Comparison of ENCODE assay signal across 9 mouse cellular contexts in the genomic region with DNA sequence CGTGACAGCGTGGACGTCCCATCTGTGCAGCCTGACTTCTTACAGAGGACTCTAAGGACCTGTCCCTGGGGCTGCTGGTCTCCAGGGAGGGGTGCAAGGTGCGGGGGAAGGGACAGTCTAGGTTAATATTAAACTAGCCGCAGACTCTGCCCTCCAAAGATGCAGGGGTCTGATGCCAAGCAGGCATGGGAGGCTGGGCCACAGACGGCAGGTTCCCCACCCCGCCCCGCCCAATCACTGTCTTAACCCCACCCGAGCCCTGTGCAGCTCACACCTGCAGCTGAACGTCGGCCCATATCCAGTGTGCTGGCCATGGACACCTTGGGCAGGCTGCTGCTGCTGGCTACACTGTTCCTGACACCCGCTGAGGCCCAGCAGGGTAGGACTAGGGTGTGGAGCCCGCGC. TPM values are rescaled to one million over a fixed set of nuclear protein-coding genes. Genes with fewer than 3 reads are reported as not detected.
DNase-seq lines count a peak whose midpoint lies in the region; ATAC-seq and TF ChIP-seq lines count a peak whose summit lies in the region.
"Had no signal": no experiment of that assay in that cellular context is flagged by ENCODE, and none has a peak within 500 bp of the region (broad histone marks: within the 10 kb centered on the region; RNA-seq: fewer than 3 reads in every experiment).

TSS of gene Smim24 (plus strand) at position 271 of the 405 bp plus-strand sequence.

- no peak for DNase-seq in heart, adult 18-20 months
- peak; percentile 90 for DNase-seq in kidney, adult 2 months
- no peak for DNase-seq in B cell, adult 2 months
- DNase-seq in layer of hippocampus, postnatal 25 days (ENCODE audit: extremely low spot score in 1 of 2, low spot score in 1 of 2), result no peak
- no peak for DNase-seq in spleen, adult 12 weeks (ENCODE audit: low spot score)

- H3K27me3 ChIP-seq in heart, embryonic 14.5 days (ENCODE audit: control insufficient read depth, insufficient read depth, low read length), result no peaks in the 10 kb centered on the region
- H3K27me3 ChIP-seq in embryonic facial prominence, embryonic 13.5 days, result no peaks in the 10 kb centered on the region
- H3K27me3 ChIP-seq in kidney, adult 2 months (replicated peaks; ENCODE audit: control insufficient read depth, insufficient read depth, low read length), result no peaks in the 10 kb centered on the region
- no peaks in the 10 kb centered on the region for H3K27me3 ChIP-seq in midbrain, embryonic 13.5 days

- peaks cover 30% of the 10 kb centered on the region for H3K36me3 ChIP-seq in heart, embryonic 14.5 days (ENCODE audit: control insufficient read depth, insufficient read depth, low read length)
- H3K36me3 ChIP-seq in embryonic facial prominence, embryonic 13.5 days, result peaks cover 35% of the 10 kb centered on the region
- no peaks in the 10 kb centered on the region for H3K36me3 ChIP-seq in kidney, adult 2 months (ENCODE audit: control insufficient read depth, insufficient read depth, low read length)
- peaks cover 22% of the 10 kb centered on the region for H3K36me3 ChIP-seq in midbrain, embryonic 13.5 days

- H3K27ac ChIP-seq in heart, embryonic 14.5 days (replicated peaks in 1 of 2; ENCODE audit: control insufficient read depth in 1 of 2, insufficient read depth in 1 of 2, low read depth in 2 of 2, low read length in 2 of 2), result peak within 1 kb of the TSS; percentile 21 to 53; a peak in 3 of 4 replicates
- H3K27ac ChIP-seq in embryonic facial prominence, embryonic 13.5 days, result peak within 1 kb of the TSS; percentile 62; the same call in 1 of the 2 replicates
- peak within 1 kb of the TSS; percentile 57 for H3K27ac ChIP-seq in kidney, adult 2 months (ENCODE audit: insufficient read depth, low read depth, low read length)
- no peak within 1 kb of the TSS for H3K27ac ChIP-seq in midbrain, embryonic 13.5 days

- peak within 1 kb of the TSS; percentile 69 for H3K9ac ChIP-seq in heart, embryonic 14.5 days (ENCODE audit: low read length)
- H3K9ac ChIP-seq in embryonic facial prominence, embryonic 13.5 days, result peak within 1 kb of the TSS; percentile 65
- peak within 1 kb of the TSS; percentile 49 for H3K9ac ChIP-seq in midbrain, embryonic 13.5 days (replicated peaks)

- no peak for ATAC-seq in heart, embryonic 14.5 days (ENCODE audit: insufficient number of reproducible peaks, insufficient read depth, low FRiP score, low read depth)
- no peak for ATAC-seq in embryonic facial prominence, embryonic 13.5 days (ENCODE audit: insufficient number of reproducible peaks, insufficient read depth, low FRiP score, low TSS enrichment, low read depth)
- no peak for ATAC-seq in midbrain, embryonic 13.5 days

- WGBS in heart, embryonic 14.5 days, result 60% methylated on average over 14 of the region's 14 CpGs
- WGBS in embryonic facial prominence, embryonic 13.5 days, result 67% methylated on average over 14 of the region's 14 CpGs
- WGBS in kidney, adult 2 months, result 30% methylated on average over 14 of the region's 14 CpGs
- 73% methylated on average over 14 of the region's 14 CpGs for WGBS in midbrain, embryonic 13.5 days

- H3K4me3 ChIP-seq in heart, embryonic 14.5 days (ENCODE audit: control insufficient read depth in 1 of 2, insufficient read depth in 1 of 2, low read depth in 1 of 2, low read length in 2 of 2), result peak within 1 kb of the TSS; percentile 30 to 31
- H3K4me3 ChIP-seq in embryonic facial prominence, embryonic 13.5 days, result peak within 1 kb of the TSS; percentile 36
- H3K4me3 ChIP-seq in kidney, adult 2 months (ENCODE audit: insufficient read depth, low read depth, low read length), result peak within 1 kb of the TSS; percentile 44
- H3K4me3 ChIP-seq in midbrain, embryonic 13.5 days (replicated peaks), result peak within 1 kb of the TSS; percentile 16

- peak within 1 kb of the TSS; percentile 71 for H3K4me2 ChIP-seq in heart, embryonic 14.5 days (ENCODE audit: low read length)
- peak within 1 kb of the TSS; percentile 64 for H3K4me2 ChIP-seq in embryonic facial prominence, embryonic 13.5 days
- peak within 1 kb of the TSS; percentile 45 for H3K4me2 ChIP-seq in midbrain, embryonic 13.5 days (replicated peaks)

- no peaks in the 10 kb centered on the region for H3K9me3 ChIP-seq in heart, embryonic 14.5 days (ENCODE audit: control insufficient read depth, low read length)
- H3K9me3 ChIP-seq in embryonic facial prominence, embryonic 13.5 days, result no peaks in the 10 kb centered on the region
- no peaks in the 10 kb centered on the region for H3K9me3 ChIP-seq in midbrain, embryonic 13.5 days

- H3K4me1 ChIP-seq in heart, embryonic 14.5 days (ENCODE audit: control insufficient read depth in 2 of 2, insufficient read depth in 2 of 2, low read length in 2 of 2), result peaks cover 10 to 30% of the 10 kb centered on the region in 2 experiments
- H3K4me1 ChIP-seq in embryonic facial prominence, embryonic 13.5 days, result peaks cover 18% of the 10 kb centered on the region
- peaks cover 18% of the 10 kb centered on the region; the same call in 1 of the 2 replicates for H3K4me1 ChIP-seq in kidney, adult 2 months (ENCODE audit: control insufficient read depth, insufficient read depth, low read length)
- peaks cover 28% of the 10 kb centered on the region for H3K4me1 ChIP-seq in midbrain, embryonic 13.5 days (replicated peaks)

- no peak for TF ChIP-seq CTCF in kidney, adult 2 months (conservative IDR thresholded peaks at IDR 0.05; ENCODE audit: insufficient read depth, insufficient read length, low read depth, low read length)

- TF ChIP-seq POLR2A in kidney, adult 2 months (IDR thresholded peaks at IDR 0.05; ENCODE audit: low read depth, low read length), result no peak

RNA-seq across cellular contexts. Expression of gene Smim24, which starts in this region (rescaled TPM):
- polyA plus RNA-seq in heart, embryonic 14.5 days (2014; fragmentation: Nextera tagmentation; extraction: Ambion mirVana), result 3.8 and 4.7 TPM in 2 replicates
- total RNA-seq in heart, adult 18-20 months (2021), result 1 to 10 TPM; 1.9 to 2.2 TPM
- polyA plus RNA-seq in embryonic facial prominence, embryonic 13.5 days (2015; fragmentation: Nextera tagmentation; extraction: Ambion mirVana), result 3.1 and 7.1 TPM in 2 replicates
- polyA plus RNA-seq in kidney, adult 2 months (2012; rRNA removed), result 693 and 694 TPM in 2 replicates
- polyA plus RNA-seq in midbrain, embryonic 13.5 days (2015; fragmentation: Nextera tagmentation; extraction: Ambion mirVana), result 1.4 and 1.9 TPM in 2 replicates
- total RNA-seq in layer of hippocampus, postnatal 25 days (2021), result 1 to 10 TPM; 1.4 to 3.1 TPM
- total RNA-seq: gastrocnemius, adult 8-10 months had no signal

Comparison
In these comparisons a context has a peak if more than half of its experiments do, and no peak if none do; other contexts are left out.
1. RNA of gene Smim24 (polyA plus RNA-seq): 693 to 694 TPM in kidney, adult 2 months; 3.8 to 4.7 TPM in heart, embryonic 14.5 days, 3.1 to 7.1 TPM in embryonic facial prominence, embryonic 13.5 days and 1.4 to 1.9 TPM in midbrain, embryonic 13.5 days; every median in the first group is over 10 times any median in the second.
2. Peak in every context shown above with its lines, with median percentiles within 50 percentile points of each other: H3K4me2 ChIP-seq, H3K4me3 ChIP-seq and H3K9ac ChIP-seq.